Mouse (Mus musculus): Measurements from ENCODE around the gene Hdac7. TPM values are rescaled to one million over a fixed set of nuclear protein-coding genes. Genes with fewer than 3 reads are reported as not detected.

Gene Hdac7
- polyA plus RNA-seq, 1 experiment = not detected

GRCm38 (mm10) chr15:97862881-97863493 lies 18.7 kb upstream of the Hdac7 start:
- 57% methylated on average over 14 of the region's 14 CpGs for WGBS

GRCm38 (mm10) chr15:97860353-97860752 lies 16.1 kb upstream of the Hdac7 start:
- Histone ChIP-seq H3K4me3 (ENCODE audit: insufficient read depth, low read depth, low read length) (no peak overlapping the region), H3K4me1 (ENCODE audit: control insufficient read depth, insufficient read depth, low read length) (peaks cover 7% of the 10 kb centered on the region), H3K27ac (ENCODE audit: insufficient read depth, low read depth, low read length) (no peak overlapping the region)
- no peak for TF ChIP-seq CTCF (IDR thresholded peaks at IDR 0.05; ENCODE audit: insufficient read depth, low read depth, low read length)
- TF ChIP-seq POLR2A (IDR thresholded peaks at IDR 0.05; ENCODE audit: insufficient read depth, low read depth, low read length) = no peak
- 85% methylated on average over 3 of the region's 3 CpGs for whole genome bisulfite sequencing

More at GRCm38 (mm10) chr15:97862881-97863493, 18.7 kb upstream of the Hdac7 start:
- Histone ChIP-seq H3K4me1 (ENCODE audit: control insufficient read depth, insufficient read depth, low read length) (peaks cover 7% of the 10 kb centered on the region), H3K27ac (ENCODE audit: insufficient read depth, low read depth, low read length) (no peak overlapping the region), H3K4me3 (ENCODE audit: insufficient read depth, low read depth, low read length) (peak overlapping the region; percentile 23; the same call in 1 of the 2 replicates)
- no peak for TF ChIP-seq POLR2A (IDR thresholded peaks at IDR 0.05; ENCODE audit: insufficient read depth, low read depth, low read length)
- TF ChIP-seq CTCF (IDR thresholded peaks at IDR 0.05; ENCODE audit: insufficient read depth, low read depth, low read length) = no peak

GRCm38 (mm10) chr15:97858431-97858830 lies 14.1 kb upstream of the Hdac7 start:
- TF ChIP-seq POLR2A (IDR thresholded peaks at IDR 0.05; ENCODE audit: insufficient read depth, low read depth, low read length) (no peak), CTCF (IDR thresholded peaks at IDR 0.05; ENCODE audit: insufficient read depth, low read depth, low read length) (no peak)
- peaks cover 9% of the 10 kb centered on the region for H3K4me1 ChIP-seq (ENCODE audit: control insufficient read depth, insufficient read depth, low read length)
- WGBS = 89% methylated on average over 4 of the region's 4 CpGs
- H3K4me3 ChIP-seq (ENCODE audit: insufficient read depth, low read depth, low read length) = no peak overlapping the region
- H3K27ac ChIP-seq (ENCODE audit: insufficient read depth, low read depth, low read length) = no peak overlapping the region

GRCm38 (mm10) chr15:97854551-97854950 lies 10.2 kb upstream of the Hdac7 start:
- H3K4me1 ChIP-seq (ENCODE audit: control insufficient read depth, insufficient read depth, low read length) = peaks cover 6% of the 10 kb centered on the region
- H3K4me3 ChIP-seq (ENCODE audit: insufficient read depth, low read depth, low read length) = no peak overlapping the region
- TF ChIP-seq CTCF (IDR thresholded peaks at IDR 0.05; ENCODE audit: insufficient read depth, low read depth, low read length) (no peak), POLR2A (IDR thresholded peaks at IDR 0.05; ENCODE audit: insufficient read depth, low read depth, low read length) (no peak)
- 18% methylated on average over 6 of the region's 6 CpGs for WGBS
- no peak overlapping the region for H3K27ac ChIP-seq (ENCODE audit: insufficient read depth, low read depth, low read length)

GRCm38 (mm10) chr15:97854059-97854458 lies 9.8 kb upstream of the Hdac7 start:
- peaks cover 10% of the 10 kb centered on the region for H3K4me1 ChIP-seq (ENCODE audit: control insufficient read depth, insufficient read depth, low read length)
- WGBS = 40% methylated on average over 8 of the region's 8 CpGs
- no peak overlapping the region for H3K4me3 ChIP-seq (ENCODE audit: insufficient read depth, low read depth, low read length)
- TF ChIP-seq POLR2A (IDR thresholded peaks at IDR 0.05; ENCODE audit: insufficient read depth, low read depth, low read length) = no peak
- no peak overlapping the region for H3K27ac ChIP-seq (ENCODE audit: insufficient read depth, low read depth, low read length)

GRCm38 (mm10) chr15:97852291-97852690 lies 8.0 kb upstream of the Hdac7 start:
- 98% methylated on average over 3 of the region's 3 CpGs for WGBS
- H3K27ac ChIP-seq (ENCODE audit: insufficient read depth, low read depth, low read length) = no peak overlapping the region
- peaks cover 10% of the 10 kb centered on the region for H3K4me1 ChIP-seq (ENCODE audit: control insufficient read depth, insufficient read depth, low read length)
- no peak overlapping the region for H3K4me3 ChIP-seq (ENCODE audit: insufficient read depth, low read depth, low read length)
- no peak for TF ChIP-seq CTCF (IDR thresholded peaks at IDR 0.05; ENCODE audit: insufficient read depth, low read depth, low read length)
- TF ChIP-seq POLR2A (IDR thresholded peaks at IDR 0.05; ENCODE audit: insufficient read depth, low read depth, low read length) = no peak

GRCm38 (mm10) chr15:97851011-97851410 lies 6.7 kb upstream of the Hdac7 start:
- WGBS = 87% methylated on average over 5 of the region's 5 CpGs
- no peak for TF ChIP-seq POLR2A (IDR thresholded peaks at IDR 0.05; ENCODE audit: insufficient read depth, low read depth, low read length)

GRCm38 (mm10) chr15:97850441-97850840 lies 6.1 kb upstream of the Hdac7 start:
- Histone ChIP-seq H3K27ac (ENCODE audit: insufficient read depth, low read depth, low read length) (no peak overlapping the region), H3K4me1 (ENCODE audit: control insufficient read depth, insufficient read depth, low read length) (peaks cover 10% of the 10 kb centered on the region), H3K4me3 (ENCODE audit: insufficient read depth, low read depth, low read length) (no peak overlapping the region)
- TF ChIP-seq POLR2A (IDR thresholded peaks at IDR 0.05; ENCODE audit: insufficient read depth, low read depth, low read length) (no peak), CTCF (IDR thresholded peaks at IDR 0.05; ENCODE audit: insufficient read depth, low read depth, low read length) (peak; percentile 54; the same call in 1 of the 2 replicates)
- 31% methylated on average over 2 of the region's 2 CpGs for WGBS

More at GRCm38 (mm10) chr15:97851011-97851410, 6.7 kb upstream of the Hdac7 start:
- peaks cover 10% of the 10 kb centered on the region for H3K4me1 ChIP-seq (ENCODE audit: control insufficient read depth, insufficient read depth, low read length)
- H3K4me3 ChIP-seq (ENCODE audit: insufficient read depth, low read depth, low read length) = no peak overlapping the region
- no peak overlapping the region for H3K27ac ChIP-seq (ENCODE audit: insufficient read depth, low read depth, low read length)

GRCm38 (mm10) chr15:97849116-97849911 lies 5.0 kb upstream of the Hdac7 start:
- peak overlapping the region; percentile 36 for H3K4me3 ChIP-seq (ENCODE audit: insufficient read depth, low read depth, low read length)
- H3K4me1 ChIP-seq (ENCODE audit: control insufficient read depth, insufficient read depth, low read length) = peaks cover 6% of the 10 kb centered on the region
- TF ChIP-seq POLR2A (IDR thresholded peaks at IDR 0.05; ENCODE audit: insufficient read depth, low read depth, low read length) (no peak), CTCF (IDR thresholded peaks at IDR 0.05; ENCODE audit: insufficient read depth, low read depth, low read length) (0 out of 2 replicates have a peak, but pooled peaks have one; percentile 46)
- H3K27ac ChIP-seq (ENCODE audit: insufficient read depth, low read depth, low read length) = no peak overlapping the region; the same call in 1 of the 2 replicates
- WGBS = 7% methylated on average over 19 of the region's 19 CpGs

Data from olfactory bulb, adult 2 months (tissue).